Mouse (Mus musculus) MEL (cell line): Measurements from ENCODE around the gene Scamp2. TPM values are rescaled to one million over a fixed set of nuclear protein-coding genes. Genes with fewer than 3 reads are reported as not detected.

Experiments used
- DNase-seq: peaks from one replicate; pipeline ENCODE4 v3.0.0; 2011; ENCODE audit warnings: low read depth, low spot score
- H3K27ac ChIP-seq: 2 replicates; pipeline ENCODE4 v1.5.1; 2012; ENCODE audit warnings: low read depth, mild to moderate bottlenecking, control low read depth, low read length, moderate library complexity; ENCODE audit not compliant: control insufficient read depth
- H3K27me3 ChIP-seq, 2 experiments: fragments of 150-350 bp in 1 of 2; sonication (generic) in 1 of 2; 2 replicates each; pipeline ENCODE4 v1.6.1; 2012; ENCODE audit warnings: low read length in 2 of 2, mild to moderate bottlenecking in 2 of 2, improper control_type of control experiment in 1 of 2, moderate library complexity in 1 of 2; ENCODE audit not compliant: insufficient read depth in 2 of 2, control insufficient read depth in 1 of 2
- H3K36me3 ChIP-seq, 2 experiments: 2 replicates each; pipeline ENCODE4 v1.6.1; 2012 to 2014; ENCODE audit warnings: low read length in 2 of 2, improper control_type of control experiment in 1 of 2, inconsistent platforms in 1 of 2, mild to moderate bottlenecking in 1 of 2; ENCODE audit not compliant: insufficient read depth in 2 of 2, control insufficient read depth in 1 of 2
- H3K4me1 ChIP-seq, 2 experiments: fragments of 150-350 bp in 1 of 2; sonication (generic) in 1 of 2; 2 replicates each; pipeline ENCODE4 v1.6.1; 2012; ENCODE audit warnings: low read length in 2 of 2, improper control_type of control experiment in 1 of 2, mild to moderate bottlenecking in 1 of 2; ENCODE audit not compliant: insufficient read depth in 2 of 2, control insufficient read depth in 1 of 2
- H3K4me3 ChIP-seq, 2 experiments: fragments of 150-350 bp in 1 of 2; sonication (generic) in 1 of 2; 2 replicates each; pipeline ENCODE4 v1.5.1; 2012; ENCODE audit warnings: low read depth in 2 of 2, low read length in 2 of 2, mild to moderate bottlenecking in 2 of 2, moderate library complexity in 2 of 2, control low read depth in 1 of 2, improper control_type of control experiment in 1 of 2; ENCODE audit not compliant: control insufficient read depth in 1 of 2, insufficient read depth in 1 of 2
- H3K79me2 ChIP-seq: 2 replicates; pipeline ENCODE4 v1.6.1; 2012; ENCODE audit warnings: mild to moderate bottlenecking, low read length, moderate library complexity; ENCODE audit not compliant: control insufficient read depth, poor library complexity, insufficient read depth
- H3K9ac ChIP-seq: 2 replicates; pipeline ENCODE4 v1.6.1; 2012; ENCODE audit warnings: low read depth, mild to moderate bottlenecking, control low read depth, low read length, moderate library complexity; ENCODE audit not compliant: control insufficient read depth, poor library complexity, severe bottlenecking
- H3K9me3 ChIP-seq: fragments of 150-350 bp; sonication (generic); replicated peaks from 2 replicates; pipeline ENCODE4 v1.6.1; 2012; ENCODE audit warnings: mild to moderate bottlenecking, low read length, improper control_type of control experiment, moderate library complexity; ENCODE audit not compliant: insufficient read depth
- CHD2 ChIP-seq: IDR thresholded peaks from 2 replicates; pipeline ENCODE4 v1.6.1; 2011; ENCODE audit warnings: low read length, improper control_type of control experiment
- CTCF ChIP-seq, 3 experiments: IDR thresholded peaks in 2 of 3; conservative IDR thresholded peaks in 1 of 3; 2 replicates each; pipeline ENCODE4 v1.5.1; 2011 to 2012; ENCODE audit warnings: low read length in 3 of 3, low read depth in 2 of 3, mild to moderate bottlenecking in 2 of 3, improper control_type of control experiment in 1 of 3, inconsistent platforms in 1 of 3, mixed read lengths in 1 of 3, moderate library complexity in 1 of 3; ENCODE audit not compliant: control insufficient read depth in 1 of 3, insufficient read depth in 1 of 3, poor library complexity in 1 of 3, severe bottlenecking in 1 of 3
- EP300 ChIP-seq, 2 experiments: IDR thresholded peaks; 2 replicates each; pipeline ENCODE4 v1.6.1; 2011; ENCODE audit warnings: improper control_type of control experiment in 2 of 2, low read length in 2 of 2, low read depth in 1 of 2, mild to moderate bottlenecking in 1 of 2
- ETS1 ChIP-seq: IDR thresholded peaks from 2 replicates; pipeline ENCODE4 v1.6.1; 2012; ENCODE audit warnings: low read depth, mild to moderate bottlenecking, inconsistent platforms, low read length, improper control_type of control experiment, moderate library complexity
- HCFC1 ChIP-seq: IDR thresholded peaks from 2 replicates; pipeline ENCODE4 v1.6.1; 2012; ENCODE audit warnings: low read depth, mild to moderate bottlenecking, inconsistent platforms, low read length, improper control_type of control experiment, moderate library complexity
- MAFK ChIP-seq: IDR thresholded peaks from 2 replicates; pipeline ENCODE4 v1.6.1; 2011; ENCODE audit warnings: low read depth, mild to moderate bottlenecking, low read length, improper control_type of control experiment, borderline replicate concordance
- MAX ChIP-seq: IDR thresholded peaks from 2 replicates; pipeline ENCODE4 v1.6.1; 2011; ENCODE audit warnings: low read length, improper control_type of control experiment
- MAZ ChIP-seq: IDR thresholded peaks from 2 replicates; pipeline ENCODE4 v1.6.1; 2012; ENCODE audit warnings: low read depth, mild to moderate bottlenecking, inconsistent platforms, low read length, improper control_type of control experiment
- MEF2A ChIP-seq: IDR thresholded peaks from 2 replicates; pipeline ENCODE4 v1.6.1; 2014; ENCODE audit warnings: low read depth, mild to moderate bottlenecking, inconsistent platforms, low read length, improper control_type of control experiment; ENCODE audit not compliant: poor library complexity, insufficient replicate concordance, severe bottlenecking; ENCODE audit errors: extremely low read depth
- MYC ChIP-seq: IDR thresholded peaks from 2 replicates; pipeline ENCODE4 v1.6.1; 2011; ENCODE audit warnings: low read depth, mild to moderate bottlenecking, low read length, improper control_type of control experiment, moderate library complexity
- POLR2A ChIP-seq, 2 experiments: IDR thresholded peaks; 2 replicates each; pipeline ENCODE4 v1.6.1; 2011 to 2012; ENCODE audit warnings: low read length in 2 of 2, mild to moderate bottlenecking in 2 of 2, control low read depth in 1 of 2, improper control_type of control experiment in 1 of 2, low read depth in 1 of 2, moderate library complexity in 1 of 2; ENCODE audit not compliant: control insufficient read depth in 1 of 2, insufficient read depth in 1 of 2, poor library complexity in 1 of 2
- POLR2AphosphoS2 ChIP-seq: IDR thresholded peaks from 2 replicates; pipeline ENCODE4 v1.6.1; 2011; ENCODE audit warnings: low read length, improper control_type of control experiment
- RAD21 ChIP-seq: IDR thresholded peaks from 2 replicates; pipeline ENCODE4 v1.6.1; 2011; ENCODE audit warnings: mild to moderate bottlenecking, low read depth, low read length, improper control_type of control experiment
- SIN3A ChIP-seq: IDR thresholded peaks from 2 replicates; pipeline ENCODE4 v1.6.1; 2012; ENCODE audit warnings: low read length, improper control_type of control experiment, inconsistent platforms
- SMC3 ChIP-seq: IDR thresholded peaks from 2 replicates; pipeline ENCODE4 v1.6.1; 2011; ENCODE audit warnings: low read depth, low read length, improper control_type of control experiment
- TAL1 ChIP-seq: IDR thresholded peaks from 2 replicates; pipeline ENCODE4 v1.6.1; 2012; ENCODE audit warnings: mild to moderate bottlenecking, inconsistent platforms, low read length, moderate library complexity, mixed read lengths
- TBP ChIP-seq: IDR thresholded peaks from 2 replicates; pipeline ENCODE4 v1.8.0; 2011; ENCODE audit warnings: low read depth, low read length, improper control_type of control experiment
- USF1 ChIP-seq: IDR thresholded peaks from 2 replicates; pipeline ENCODE4 v1.6.1; 2014; ENCODE audit warnings: low read depth, mild to moderate bottlenecking, inconsistent platforms, low read length, improper control_type of control experiment, moderate library complexity
- USF2 ChIP-seq, 2 experiments: IDR thresholded peaks; 2 replicates each; pipeline ENCODE4 v1.6.1; 2011 to 2012; ENCODE audit warnings: improper control_type of control experiment in 2 of 2, low read length in 2 of 2, borderline replicate concordance in 1 of 2, inconsistent platforms in 1 of 2, low read depth in 1 of 2, mild to moderate bottlenecking in 1 of 2; ENCODE audit not compliant: insufficient read depth in 1 of 2
- ZC3H11A ChIP-seq: IDR thresholded peaks from 2 replicates; pipeline ENCODE4 v1.6.1; 2012; ENCODE audit warnings: low read depth, mild to moderate bottlenecking, inconsistent platforms, low read length, improper control_type of control experiment
- ZMIZ1 ChIP-seq: IDR thresholded peaks from 2 replicates; pipeline ENCODE4 v1.6.1; 2012; ENCODE audit warnings: low read depth, mild to moderate bottlenecking, inconsistent platforms, low read length, improper control_type of control experiment, moderate library complexity
- ZNF384 ChIP-seq: IDR thresholded peaks from 2 replicates; pipeline ENCODE4 v1.6.1; 2012; ENCODE audit warnings: low read depth, mild to moderate bottlenecking, inconsistent platforms, low read length, improper control_type of control experiment
- polyA plus RNA-seq, 2 experiments: library from polyadenylated mRNA; stranded (reverse) in 1 of 2; unstranded in 1 of 2; fragments of >175 nt in 1 of 2; fragments of >200 nt in 1 of 2; gene quantifications; 2 replicates each; pipeline versions ENCODE4 v1.2.1 to v1.2.4; 2012; ENCODE audit warnings: low replicate concordance in 2 of 2, low read depth in 1 of 2; ENCODE audit not compliant: insufficient read length in 2 of 2, insufficient read depth in 1 of 2, missing spikeins in 1 of 2
- total RNA-seq: library from RNA; depleted of rRNA; stranded (reverse); fragments of 300-350 nt; gene quantifications from 2 replicates; pipeline ENCODE4 v1.2.3, GENCODE M21; 2012

The Scamp2 gene
- total and polyA plus RNA-seq, 3 experiments = 35.4 to 51.4 TPM; not detected in 1

GRCm38 (mm10) chr9:57539550-57539949, 21.2 kb upstream of the Scamp2 start:
- Histone ChIP-seq H3K27me3 (no peaks in the 10 kb centered on the region), H3K4me3 (no peak overlapping the region), H3K27ac (no peak overlapping the region), H3K79me2 (peaks cover 16% of the 10 kb centered on the region), H3K9me3 (no peaks in the 10 kb centered on the region), H3K9ac (no peak overlapping the region), H3K4me1 (peaks cover 5% of the 10 kb centered on the region in 2 experiments; a peak in 3 of 4 replicates), H3K36me3 (peaks cover 6 to 11% of the 10 kb centered on the region in 2 experiments)
- TF ChIP-seq MAZ (no peak), RAD21 (no peak), TBP (no peak), MAX (no peak), USF2 (IDR thresholded peaks at IDR 0.05; ENCODE audit: borderline replicate concordance in 1 of 2, insufficient read depth in 1 of 2, low read depth in 1 of 2, low read length in 2 of 2) (no peak), ZNF384 (peak; percentile 28; the same call in 1 of the 2 replicates), ETS1 (no peak), TAL1 (no peak), MAFK (peak; percentile 86), POLR2A (IDR thresholded peaks at IDR 0.05; ENCODE audit: control insufficient read depth in 1 of 2, insufficient read depth in 1 of 2, low read depth in 1 of 2, low read length in 2 of 2, poor library complexity in 1 of 2) (no peak), EP300 (IDR thresholded peaks at IDR 0.05; ENCODE audit: low read depth in 1 of 2, low read length in 2 of 2) (no peak), USF1 (no peak)
- DNase-seq = peak; percentile 42

DNA sequence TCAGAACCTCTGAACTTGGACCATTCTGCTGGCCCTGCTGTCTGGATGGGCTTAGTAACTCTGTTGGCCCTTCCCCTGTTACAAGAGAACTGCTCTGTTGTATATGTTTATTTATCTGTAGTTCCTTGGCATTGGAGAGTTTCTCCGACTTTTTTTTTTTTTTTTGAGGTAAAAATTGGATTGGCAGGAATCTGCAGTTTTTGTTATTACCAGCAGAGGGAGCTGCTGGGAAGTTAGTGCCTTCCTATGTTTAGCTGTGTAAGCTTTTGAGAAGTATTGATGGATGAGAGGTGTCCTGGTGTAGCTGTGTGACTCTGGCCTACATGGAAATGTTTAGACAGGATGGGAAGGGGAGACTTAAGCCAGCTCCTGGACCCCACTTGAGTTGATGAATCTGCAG, 19.4 kb upstream of the Scamp2 start:
- TF ChIP-seq POLR2AphosphoS2 (0 out of 2 replicates have a peak, but pooled peaks have one; percentile 15), POLR2A (IDR thresholded peaks at IDR 0.05; ENCODE audit: control insufficient read depth in 1 of 2, insufficient read depth in 1 of 2, low read depth in 1 of 2, low read length in 2 of 2, poor library complexity in 1 of 2) (peak in 1 of 2 experiments; percentile 32; a peak in 1 of 4 replicates), MAFK (peak; percentile 38; the same call in 1 of the 2 replicates), ZC3H11A (peak; percentile 39; the same call in 1 of the 2 replicates), MYC (0 out of 2 replicates have a peak, but pooled peaks have one; percentile 17), CTCF (IDR thresholded peaks at IDR 0.05 in 2 of 3, conservative IDR thresholded peaks at IDR 0.05 in 1 of 3; ENCODE audit: control insufficient read depth in 1 of 3, insufficient read depth in 1 of 3, low read depth in 2 of 3, low read length in 3 of 3, poor library complexity in 1 of 3, severe bottlenecking in 1 of 3) (peak; percentile 13 to 67 (median 53); a peak in 5 of 6 replicates), RAD21 (peak; percentile 56), SIN3A (0 out of 2 replicates have a peak, but pooled peaks have one; percentile 46), ZMIZ1 (no peak), CHD2 (no peak), TAL1 (no peak), ZNF384 (peak; percentile 99), SMC3 (peak; percentile 75), HCFC1 (peak; percentile 50; the same call in 1 of the 2 replicates), MEF2A (no peak)
- TF ChIP-seq, all 39 proteins: peak for 11
- Histone ChIP-seq H3K27ac (no peak overlapping the region), H3K9me3 (no peaks in the 10 kb centered on the region), H3K36me3 (peaks cover 6 to 11% of the 10 kb centered on the region in 2 experiments), H3K79me2 (peaks cover 16% of the 10 kb centered on the region), H3K9ac (no peak overlapping the region), H3K27me3 (no peaks in the 10 kb centered on the region), H3K4me3 (no peak overlapping the region), H3K4me1 (peaks cover 5% of the 10 kb centered on the region in 2 experiments; a peak in 3 of 4 replicates)
- DNase-seq = peak; percentile 72
